ENCODE assay signal across 12 mouse cellular contexts in genomic region chr17:56819032-56819545, GRCm38 (mm10). TPM values are rescaled to one million over a fixed set of nuclear protein-coding genes. Genes with fewer than 3 reads are reported as not detected.
A peak's percentile ranks its signal among the peaks of the same experiment; 100 is the strongest.
DNase-seq lines count a peak whose midpoint lies in the region; ATAC-seq and TF ChIP-seq lines count a peak whose summit lies in the region.
"Had no signal": no experiment of that assay in that cellular context is flagged by ENCODE, and none has a peak within 500 bp of the region (broad histone marks: within the 10 kb centered on the region; RNA-seq: fewer than 3 reads in every experiment).

No protein-coding gene starts in this region.

- no peak overlapping the region for H3K4me2 ChIP-seq in heart, embryonic 15.5 days
- H3K4me2 ChIP-seq in heart, embryonic 12.5 days: no peak overlapping the region
- H3K4me2 ChIP-seq in lung, embryonic 16.5 days (ENCODE audit: low read depth, low read length): no peak overlapping the region
- H3K4me2 ChIP-seq in midbrain, postnatal 0 days (ENCODE audit: low read depth, low read length, poor library complexity, severe bottlenecking): no peak overlapping the region

- DNase-seq in lung, postnatal 36 days: no peak
- DNase-seq in adipocyte (ENCODE audit: low spot score): peak; percentile 45
- peak; percentile 13 for DNase-seq in midbrain, postnatal 0 days (ENCODE audit: low spot score)
- no peak for DNase-seq in frontal cortex, adult 2 months (ENCODE audit: extremely low spot score in 1 of 2, low spot score in 1 of 2)
- DNase-seq in lung, postnatal 25 days (ENCODE audit: low spot score): no peak
- DNase-seq: cerebellum, adult 2 months had no signal

- no peaks in the 10 kb centered on the region for H3K27me3 ChIP-seq in heart, embryonic 15.5 days
- H3K27me3 ChIP-seq in heart, embryonic 12.5 days (replicated peaks): no peaks in the 10 kb centered on the region
- no peaks in the 10 kb centered on the region for H3K27me3 ChIP-seq in lung, embryonic 16.5 days (ENCODE audit: control insufficient read depth, insufficient read depth, low read depth, low read length)
- H3K27me3 ChIP-seq in midbrain, postnatal 0 days (ENCODE audit: insufficient read depth, low read length): no peaks in the 10 kb centered on the region

- no peak for ATAC-seq in heart, embryonic 15.5 days (replicated peaks; ENCODE audit: insufficient number of reproducible peaks, insufficient read depth, low FRiP score, low read depth)
- ATAC-seq in heart, embryonic 12.5 days (ENCODE audit: insufficient number of reproducible peaks, low FRiP score): no peak
- 0 out of 2 replicates have a peak, but pooled peaks have one; percentile 13 for ATAC-seq in lung, embryonic 16.5 days (ENCODE audit: low read depth)
- no peak for ATAC-seq in midbrain, postnatal 0 days (ENCODE audit: low FRiP score)
- ATAC-seq: intestine, postnatal 0 days had no signal

- no peak for TF ChIP-seq CTCF in midbrain, postnatal 0 days (IDR thresholded peaks at IDR 0.05)

- no peak overlapping the region for H3K9ac ChIP-seq in heart, embryonic 15.5 days
- H3K9ac ChIP-seq in heart, embryonic 12.5 days: no peak overlapping the region
- no peak overlapping the region for H3K9ac ChIP-seq in lung, embryonic 16.5 days (ENCODE audit: low read length)
- no peak overlapping the region for H3K9ac ChIP-seq in midbrain, postnatal 0 days (replicated peaks; ENCODE audit: low read length, poor library complexity, severe bottlenecking)

- H3K36me3 ChIP-seq in heart, embryonic 15.5 days: no peaks in the 10 kb centered on the region
- no peaks in the 10 kb centered on the region for H3K36me3 ChIP-seq in heart, embryonic 12.5 days
- no peaks in the 10 kb centered on the region for H3K36me3 ChIP-seq in lung, embryonic 16.5 days (ENCODE audit: control insufficient read depth, insufficient read depth, low read length)
- no peaks in the 10 kb centered on the region for H3K36me3 ChIP-seq in midbrain, postnatal 0 days (ENCODE audit: insufficient read depth, low read length)

- H3K27ac ChIP-seq in heart, embryonic 15.5 days: peak overlapping the region; percentile 55
- no peak overlapping the region for H3K27ac ChIP-seq in heart, embryonic 12.5 days (ENCODE audit: poor library complexity, severe bottlenecking)
- no peak overlapping the region for H3K27ac ChIP-seq in lung, embryonic 16.5 days (ENCODE audit: low read length)
- no peak overlapping the region for H3K27ac ChIP-seq in midbrain, postnatal 0 days (ENCODE audit: low read depth, low read length)

- WGBS in heart, embryonic 15.5 days: 57% methylated on average over 6 of the region's 6 CpGs
- 60% methylated on average over 6 of the region's 6 CpGs for WGBS in heart, embryonic 12.5 days
- WGBS in lung, embryonic 16.5 days: 69% methylated on average over 6 of the region's 6 CpGs
- 66% methylated on average over 6 of the region's 6 CpGs for WGBS in midbrain, postnatal 0 days

- H3K9me3 ChIP-seq in heart, embryonic 15.5 days (replicated peaks): no peaks in the 10 kb centered on the region
- no peaks in the 10 kb centered on the region for H3K9me3 ChIP-seq in heart, embryonic 12.5 days (replicated peaks)
- H3K9me3 ChIP-seq in lung, embryonic 16.5 days (ENCODE audit: control insufficient read depth, low read length): no peaks in the 10 kb centered on the region
- H3K9me3 ChIP-seq in midbrain, postnatal 0 days (ENCODE audit: low read length): no peaks in the 10 kb centered on the region

- peaks cover 20% of the 10 kb centered on the region for H3K4me1 ChIP-seq in heart, embryonic 15.5 days (replicated peaks)
- H3K4me1 ChIP-seq in heart, embryonic 12.5 days (replicated peaks): peaks cover 21% of the 10 kb centered on the region
- H3K4me1 ChIP-seq in lung, embryonic 16.5 days (replicated peaks; ENCODE audit: control insufficient read depth, insufficient read depth, low read length): no peaks in the 10 kb centered on the region
- peaks cover 8% of the 10 kb centered on the region for H3K4me1 ChIP-seq in midbrain, postnatal 0 days (ENCODE audit: insufficient read depth, low read length)

- no peak overlapping the region for H3K4me3 ChIP-seq in heart, embryonic 15.5 days
- H3K4me3 ChIP-seq in heart, embryonic 12.5 days: no peak overlapping the region
- no peak overlapping the region for H3K4me3 ChIP-seq in lung, embryonic 16.5 days (ENCODE audit: low read length)
- H3K4me3 ChIP-seq in midbrain, postnatal 0 days (ENCODE audit: low read depth, low read length): no peak overlapping the region

RNA-seq across cellular contexts. Expression of gene Rfx2, which starts 11.7 kb away (rescaled TPM):
- polyA plus RNA-seq in heart, embryonic 15.5 days (2015; fragmentation: Nextera tagmentation; extraction: Ambion mirVana): 4.8 and 6.3 TPM in 2 replicates
- polyA plus RNA-seq in heart, embryonic 12.5 days (2016; fragmentation: Nextera tagmentation; extraction: Ambion mirVana): 3.8 and 4.4 TPM in 2 replicates
- 6.7 and 6.9 TPM in 2 replicates for polyA plus RNA-seq in lung, embryonic 16.5 days (2015; fragmentation: Nextera tagmentation; extraction: Ambion mirVana)
- total RNA-seq in midbrain, postnatal 0 days (2014; rRNA removed): 5.1 and 5.7 TPM in 2 replicates
- polyA plus RNA-seq in midbrain, postnatal 0 days (2015; fragmentation: Nextera tagmentation; extraction: Ambion mirVana): 2.3 and 3.0 TPM in 2 replicates
- polyA plus RNA-seq in frontal cortex, adult 2 months (2012; rRNA removed): 3.6 and 4.0 TPM in 2 replicates

RNA-seq across cellular contexts. Expression of gene Prr22, which starts 49.0 kb away (rescaled TPM):
- 0.92 and 1.1 TPM in 2 replicates for polyA plus RNA-seq in heart, embryonic 15.5 days (2015; fragmentation: Nextera tagmentation; extraction: Ambion mirVana)
- 1.0 and 1.4 TPM in 2 replicates for polyA plus RNA-seq in heart, embryonic 12.5 days (2016; fragmentation: Nextera tagmentation; extraction: Ambion mirVana)
- polyA plus RNA-seq in lung, embryonic 16.5 days (2015; fragmentation: Nextera tagmentation; extraction: Ambion mirVana): 0.84 and 1.5 TPM in 2 replicates
- 0.44 and 1.3 TPM in 2 replicates for total RNA-seq in midbrain, postnatal 0 days (2014; rRNA removed)
- polyA plus RNA-seq in midbrain, postnatal 0 days (2015; fragmentation: Nextera tagmentation; extraction: Ambion mirVana): 0.61 and 1.1 TPM in 2 replicates
- 3.5 and 4.2 TPM in 2 replicates for polyA plus RNA-seq in frontal cortex, adult 2 months (2012; rRNA removed)

RNA-seq across cellular contexts. Expression of gene Dus3l, which starts 54.5 kb away (rescaled TPM):
- polyA plus RNA-seq in heart, embryonic 15.5 days (2015; fragmentation: Nextera tagmentation; extraction: Ambion mirVana): 28.3 and 37.6 TPM in 2 replicates
- polyA plus RNA-seq in heart, embryonic 12.5 days (2016; fragmentation: Nextera tagmentation; extraction: Ambion mirVana): 33.3 and 34.8 TPM in 2 replicates
- polyA plus RNA-seq in lung, embryonic 16.5 days (2015; fragmentation: Nextera tagmentation; extraction: Ambion mirVana): 40.8 and 43.6 TPM in 2 replicates
- total RNA-seq in midbrain, postnatal 0 days (2014; rRNA removed): 91.0 and 93.8 TPM in 2 replicates
- 103 and 114 TPM in 2 replicates for polyA plus RNA-seq in midbrain, postnatal 0 days (2015; fragmentation: Nextera tagmentation; extraction: Ambion mirVana)
- 145 and 149 TPM in 2 replicates for polyA plus RNA-seq in frontal cortex, adult 2 months (2012; rRNA removed)

RNA-seq across cellular contexts. Expression of gene Acsbg2, which starts 55.2 kb away (rescaled TPM):
- polyA plus RNA-seq in heart, embryonic 15.5 days (2015; fragmentation: Nextera tagmentation; extraction: Ambion mirVana): not detected in 2 replicates
- not detected in 2 replicates for polyA plus RNA-seq in heart, embryonic 12.5 days (2016; fragmentation: Nextera tagmentation; extraction: Ambion mirVana)
- not detected in 2 replicates for polyA plus RNA-seq in lung, embryonic 16.5 days (2015; fragmentation: Nextera tagmentation; extraction: Ambion mirVana)
- total RNA-seq in midbrain, postnatal 0 days (2014; rRNA removed): 0.11 TPM in 1 of 2 replicates, not detected in the other
- polyA plus RNA-seq in midbrain, postnatal 0 days (2015; fragmentation: Nextera tagmentation; extraction: Ambion mirVana): not detected in 2 replicates
- polyA plus RNA-seq in frontal cortex, adult 2 months (2012; rRNA removed): 0.04 TPM in 1 of 2 replicates, not detected in the other
- polyA plus RNA-seq: forebrain, embryonic 16.5 days; intestine, postnatal 0 days; limb, embryonic 14.5 days had no signal

RNA-seq across cellular contexts. Expression of gene 1700061G19Rik, which starts 56.2 kb away (rescaled TPM):
- polyA plus RNA-seq in heart, embryonic 15.5 days (2015; fragmentation: Nextera tagmentation; extraction: Ambion mirVana): 0.30 and 0.43 TPM in 2 replicates
- polyA plus RNA-seq in heart, embryonic 12.5 days (2016; fragmentation: Nextera tagmentation; extraction: Ambion mirVana): 0.33 and 0.36 TPM in 2 replicates
- polyA plus RNA-seq in lung, embryonic 16.5 days (2015; fragmentation: Nextera tagmentation; extraction: Ambion mirVana): 0.43 and 0.53 TPM in 2 replicates
- total RNA-seq in midbrain, postnatal 0 days (2014; rRNA removed): not detected in 2 replicates
- 0.45 and 0.72 TPM in 2 replicates for polyA plus RNA-seq in midbrain, postnatal 0 days (2015; fragmentation: Nextera tagmentation; extraction: Ambion mirVana)
- polyA plus RNA-seq in frontal cortex, adult 2 months (2012; rRNA removed): 0.12 and 0.15 TPM in 2 replicates
- polyA plus RNA-seq: cerebellum, adult 2 months had no signal

Comparison
In these comparisons a context has a peak if more than half of its experiments do, and no peak if none do; other contexts are left out.
1. DNase-seq: peak in adipocyte (single experiment) and midbrain, postnatal 0 days (single experiment); none in lung, postnatal 36 days (single experiment), frontal cortex, adult 2 months (0 of 2) and lung, postnatal 25 days (single experiment).